Mouse (Mus musculus): ENCODE results near the gene Spata31d1d.
"Not testable (repeated sequence)": the region's sequence is repeated elsewhere in the genome, so short reads cannot be mapped to it uniquely, and the experiment has no call there.

Spata31d1d gene

GRCm38 (mm10) chr13:59728378-59729093, 3.0 kb downstream of the Spata31d1d start:
- peak; percentile 88 for DNase-seq

GRCm38 (mm10) chr13:59726139-59726867, 5.2 kb downstream of the Spata31d1d start:
- DNase-seq, result no peak

GRCm38 (mm10) chr13:59722089-59722488, 9.5 kb downstream of the Spata31d1d start:
- DNase-seq, result not testable (repeated sequence)

GRCm38 (mm10) chr13:59719475-59719874, 12.1 kb downstream of the Spata31d1d start:
- DNase-seq, result no peak

- peak; percentile 22 for DNase-seq
Observed at GRCm38 (mm10) chr13:59718857-59719440, 12.6 kb downstream of the Spata31d1d start.

- DNase-seq, result no peak
Observed at GRCm38 (mm10) chr13:59713710-59714109, 17.8 kb downstream of the Spata31d1d start.

GRCm38 (mm10) chr13:59711984-59712383, 19.6 kb downstream of the Spata31d1d start, which contains the start of gene Spata31d1b:
TSS of gene Spata31d1b (plus strand) at chr13:59712284.
- DNase-seq, result not testable (repeated sequence)

- DNase-seq, result no peak
Observed at GRCm38 (mm10) chr13:59710230-59710629, 21.3 kb downstream of the Spata31d1d start, which contains the start of gene Spata31d1a. TSS of gene Spata31d1a (minus strand) at chr13:59710330.

- DNase-seq, result peak; percentile 39
Observed at GRCm38 (mm10) chr13:59704562-59704961, 27.0 kb downstream of the Spata31d1d start.

- no peak for DNase-seq
Observed at GRCm38 (mm10) chr13:59703514-59703913, 28.0 kb downstream of the Spata31d1d start.

GRCm38 (mm10) chr13:59700137-59700536, 31.4 kb downstream of the Spata31d1d start:
- DNase-seq, result not testable (repeated sequence)

GRCm38 (mm10) chr13:59699131-59699530, 32.4 kb downstream of the Spata31d1d start:
- DNase-seq, result no peak

- DNase-seq, result no peak
Observed at GRCm38 (mm10) chr13:59695781-59696180, 35.8 kb downstream of the Spata31d1d start.

- DNase-seq, result no peak
Observed at GRCm38 (mm10) chr13:59694008-59694407, 37.5 kb downstream of the Spata31d1d start, which contains the start of gene 4921517D22Rik. TSS of gene 4921517D22Rik (minus strand) at chr13:59694108.

- no peak for DNase-seq
Observed at GRCm38 (mm10) chr13:59691478-59691877, 40.1 kb downstream of the Spata31d1d start.

- DNase-seq, result no peak
Observed at GRCm38 (mm10) chr13:59690576-59690975, 41.0 kb downstream of the Spata31d1d start.

GRCm38 (mm10) chr13:59689843-59690242, 41.7 kb downstream of the Spata31d1d start:
- no peak for DNase-seq

GRCm38 (mm10) chr13:59689313-59689712, 42.2 kb downstream of the Spata31d1d start:
- no peak for DNase-seq

GRCm38 (mm10) chr13:59688338-59688770, 43.2 kb downstream of the Spata31d1d start:
- peak; percentile 28 for DNase-seq

- DNase-seq, result no peak
Observed at GRCm38 (mm10) chr13:59685236-59685635, 46.3 kb downstream of the Spata31d1d start.

GRCm38 (mm10) chr13:59682629-59683028, 48.9 kb downstream of the Spata31d1d start:
- no peak for DNase-seq

GRCm38 (mm10) chr13:59679908-59680307, 51.6 kb downstream of the Spata31d1d start:
- no peak for DNase-seq

GRCm38 (mm10) chr13:59679306-59679705, 52.2 kb downstream of the Spata31d1d start:
- no peak for DNase-seq

Data from lung, postnatal 14 days (tissue).